Mouse (Mus musculus) brain, embryonic 14.5 days (tissue): ENCODE measurements around the gene Coch. TPM values are rescaled to one million over a fixed set of nuclear protein-coding genes. Genes with fewer than 3 reads are reported as not detected.
"Not testable (repeated sequence)": the region's sequence is repeated elsewhere in the genome, so short reads cannot be mapped to it uniquely, and the experiment has no call there.

Experiments
- DNase-seq: peaks from one replicate; pipeline ENCODE4 v3.0.0-alpha.2; 2011; ENCODE audit warnings: low read depth
- CTCF ChIP-seq: fragments of 200-500 bp; IDR thresholded peaks from 2 replicates; pipeline ENCODE4 v1.5.1; 2012; ENCODE audit warnings: inconsistent platforms, mild to moderate bottlenecking, moderate library complexity, borderline replicate concordance; ENCODE audit not compliant: insufficient read depth, insufficient read length; ENCODE audit errors: extremely low read depth
- POLR2A ChIP-seq: fragments of 200-500 bp; IDR thresholded peaks from 2 replicates; pipeline ENCODE4 v1.6.1; 2012; ENCODE audit warnings: mild to moderate bottlenecking, inconsistent platforms, borderline replicate concordance; ENCODE audit not compliant: poor library complexity, insufficient read depth, insufficient read length, severe bottlenecking; ENCODE audit errors: extremely low read depth
- polyA plus RNA-seq: library from polyadenylated mRNA; depleted of rRNA; stranded (reverse); fragments of >200 nt; gene quantifications from 2 replicates; pipeline ENCODE4 v1.2.3, GENCODE M21; 2012

The Coch gene
- polyA plus RNA-seq, 1 experiment = 10.0 TPM

GRCm38 (mm10) chr12:51594030-51594470, 909 bp downstream of the Coch start:
- TF ChIP-seq CTCF (no peak), POLR2A (no peak)
- no peak for DNase-seq

- TF ChIP-seq CTCF (no peak), POLR2A (no peak)
- DNase-seq = no peak
These were observed 10.2 kb downstream of the Coch start for GRCm38 (mm10) chr12:51603306-51603705.

DNA sequence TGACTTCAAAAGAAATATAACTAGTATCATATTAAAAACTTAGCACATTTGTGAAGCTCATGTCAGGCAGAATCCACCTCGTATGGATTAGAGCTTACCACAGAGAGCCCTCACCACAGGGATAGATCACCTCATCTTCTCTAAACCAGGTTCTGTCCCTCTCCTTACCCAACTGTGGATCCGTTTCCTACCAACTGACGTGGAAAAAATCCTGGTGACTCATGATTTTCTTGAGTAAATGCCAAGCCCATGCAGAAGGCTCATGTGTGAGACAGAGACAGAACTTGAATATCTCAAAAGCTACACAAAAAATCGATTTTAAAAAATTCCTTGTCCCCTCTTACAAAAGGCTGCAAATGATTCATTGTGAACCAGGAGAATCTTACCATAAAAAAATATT, 13.0 kb downstream of the Coch start:
- DNase-seq = no peak
- TF ChIP-seq CTCF = no peak
- no peak for TF ChIP-seq POLR2A

GRCm38 (mm10) chr12:51612361-51612760, 19.2 kb downstream of the Coch start:
- TF ChIP-seq CTCF = no peak
- DNase-seq = no peak

- DNase-seq = no peak
- TF ChIP-seq CTCF = no peak
- TF ChIP-seq POLR2A = no peak
These were observed 27.4 kb downstream of the Coch start for GRCm38 (mm10) chr12:51620572-51620971.

DNA sequence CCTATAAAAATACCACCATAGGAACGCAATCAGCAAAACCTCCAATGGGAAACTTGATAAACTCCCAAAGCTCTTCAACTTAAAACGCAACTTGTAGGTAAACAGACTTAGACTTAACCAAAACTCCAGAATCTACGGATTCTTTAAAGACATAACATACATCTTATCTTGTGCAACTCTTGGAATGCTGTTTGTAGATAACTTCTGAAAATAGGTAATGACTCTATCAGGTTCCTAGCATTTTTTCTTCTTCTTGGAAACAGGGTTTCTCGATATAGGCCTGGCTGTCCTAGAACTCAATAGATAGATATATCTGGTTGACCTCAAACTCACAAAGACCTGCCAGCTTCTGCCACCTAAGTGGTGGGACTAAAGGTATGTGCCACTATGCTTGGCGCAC, 28.0 kb downstream of the Coch start:
- TF ChIP-seq CTCF (no peak), POLR2A (no peak)
- DNase-seq = no peak

GRCm38 (mm10) chr12:51622670-51623365, 29.7 kb downstream of the Coch start:
- TF ChIP-seq CTCF = peak; percentile 37; the same call in 1 of the 2 replicates
- no peak for TF ChIP-seq POLR2A
- peak; percentile 86 for DNase-seq

GRCm38 (mm10) chr12:51623366-51623694, 30.2 kb downstream of the Coch start:
- TF ChIP-seq CTCF (no peak), POLR2A (no peak)
- no peak for DNase-seq

DNA sequence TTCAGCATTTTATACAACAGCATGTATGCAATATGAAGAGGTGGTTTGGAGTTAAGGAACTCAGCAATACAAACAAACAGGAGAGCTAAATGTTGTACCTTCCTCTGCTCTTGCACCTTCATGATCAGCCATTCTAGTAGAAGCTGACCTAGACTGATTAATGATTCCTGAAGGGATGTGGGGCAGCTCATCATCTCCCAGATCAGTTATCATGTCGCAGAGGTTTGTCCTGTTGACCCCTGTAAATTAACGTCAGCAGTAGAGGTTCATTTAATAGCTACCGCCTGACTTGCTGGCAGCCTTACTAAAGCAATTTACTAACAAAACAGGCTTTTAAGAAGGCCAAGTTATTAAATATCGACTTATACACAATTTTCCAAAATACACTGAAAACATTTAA, 40.3 kb downstream of the Coch start:
- DNase-seq = no peak
- TF ChIP-seq POLR2A (no peak), CTCF (no peak)

DNA sequence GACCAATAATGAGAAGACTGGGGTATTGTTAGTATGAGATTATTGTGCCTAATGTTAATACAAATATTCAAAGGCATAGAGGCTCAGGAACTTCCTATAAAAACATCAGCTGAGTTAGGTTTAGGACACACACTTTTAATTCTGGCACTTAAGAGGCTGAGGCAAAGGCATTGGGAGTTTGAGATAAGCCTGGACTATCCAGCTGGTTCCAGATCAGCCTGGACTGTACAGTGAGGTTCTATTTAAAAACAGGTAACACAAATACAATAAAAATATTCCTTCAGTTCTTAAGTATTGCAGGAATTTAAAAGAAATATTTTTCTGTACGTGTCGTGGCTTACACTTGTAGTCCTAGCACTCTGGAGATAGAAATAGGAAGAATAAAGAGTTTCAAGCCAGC, 43.1 kb downstream of the Coch start:
- TF ChIP-seq POLR2A (no peak), CTCF (no peak)
- no peak for DNase-seq

DNA sequence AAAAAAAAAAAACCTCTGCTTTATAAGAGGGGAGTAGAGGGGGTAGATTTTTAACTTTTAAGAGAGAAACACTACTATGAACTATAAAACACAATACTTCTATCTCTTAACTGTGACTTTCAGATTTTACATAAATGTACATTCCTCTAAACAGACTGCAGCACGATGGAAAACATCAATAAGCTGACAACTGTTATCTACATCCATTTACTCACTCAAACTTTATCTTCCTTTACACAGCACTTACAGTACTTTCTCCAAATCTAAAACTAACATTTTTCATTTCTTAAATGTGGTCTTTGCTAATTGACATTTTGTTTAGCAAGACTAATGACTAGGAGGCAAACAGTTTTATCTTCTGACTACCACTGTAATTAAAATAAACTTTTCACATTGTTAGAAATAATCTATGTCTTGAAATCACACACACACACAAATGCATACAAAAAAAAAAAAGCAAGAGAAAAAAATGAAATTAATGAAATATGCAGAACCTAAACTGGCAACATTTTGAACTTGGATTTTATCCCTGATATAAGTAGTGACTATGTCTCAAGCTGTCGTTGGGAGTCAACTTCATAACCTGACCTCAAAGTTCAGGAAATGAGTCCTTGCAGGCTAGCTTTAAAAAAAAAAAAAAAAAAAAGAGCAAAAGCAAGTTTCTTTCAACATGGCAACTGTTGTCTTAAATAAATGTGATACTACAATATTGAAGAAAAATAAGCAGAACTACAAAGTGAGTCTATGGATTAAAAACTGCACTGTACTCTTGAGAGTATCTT, 43.7 kb downstream of the Coch start:
- TF ChIP-seq POLR2A = no peak
- TF ChIP-seq CTCF = no peak
- DNase-seq = no peak

- TF ChIP-seq CTCF (no peak), POLR2A (no peak)
- DNase-seq = no peak
These were observed 48.7 kb downstream of the Coch start for GRCm38 (mm10) chr12:51641871-51642270.

GRCm38 (mm10) chr12:51649401-51649800, 56.3 kb downstream of the Coch start:
- DNase-seq = not testable (repeated sequence)
